Mouse (Mus musculus) embryonic facial prominence, embryonic 15.5 days (tissue): ENCODE measurements around the gene Nck2. TPM values are rescaled to one million over a fixed set of nuclear protein-coding genes. Genes with fewer than 3 reads are reported as not detected.
A peak's percentile ranks its signal among the peaks of the same experiment; 100 is the strongest.

Experiments
- ATAC-seq: fragments of 200-750 bp; cut with Nextera tagmentation; 2 replicates; pipeline ENCODE4 v1.8.0; 2017; ENCODE audit warnings: low read depth, moderate TSS enrichment; ENCODE audit not compliant: insufficient number of reproducible peaks, low FRiP score, low TSS enrichment
- H3K27ac ChIP-seq: fragments of 300-500 bp; sonication (generic); replicated peaks from 2 replicates; pipeline ENCODE4 v1.5.1; 2015; ENCODE audit warnings: mild to moderate bottlenecking, inconsistent platforms
- H3K27me3 ChIP-seq: fragments of 300-500 bp; sonication (generic); 2 replicates; pipeline ENCODE4 v1.6.1; 2015; ENCODE audit warnings: inconsistent platforms
- H3K36me3 ChIP-seq: fragments of 300-500 bp; sonication (generic); 2 replicates; pipeline ENCODE4 v1.6.1; 2015; ENCODE audit warnings: mild to moderate bottlenecking, inconsistent platforms
- H3K4me1 ChIP-seq: fragments of 300-500 bp; sonication (generic); 2 replicates; pipeline ENCODE4 v1.6.1; 2015; ENCODE audit warnings: inconsistent platforms
- H3K4me2 ChIP-seq: fragments of 300-500 bp; sonication (generic); replicated peaks from 2 replicates; pipeline ENCODE4 v1.6.1; 2015; ENCODE audit warnings: mild to moderate bottlenecking, inconsistent platforms
- H3K4me3 ChIP-seq: fragments of 300-500 bp; sonication (generic); replicated peaks from 2 replicates; pipeline ENCODE4 v1.5.1; 2015; ENCODE audit warnings: mild to moderate bottlenecking, inconsistent platforms
- H3K9ac ChIP-seq: fragments of 300-500 bp; sonication (generic); 2 replicates; pipeline ENCODE4 v1.6.1; 2015; ENCODE audit warnings: inconsistent platforms
- H3K9me3 ChIP-seq: fragments of 300-500 bp; sonication (generic); replicated peaks from 2 replicates; pipeline ENCODE4 v1.6.1; 2016; ENCODE audit warnings: inconsistent platforms
- WGBS: fragments of 180-500 bp; shearing (Covaris S2); methylation state at CpG from one replicate; pipeline ENCODE4 v1.1.7; 2015; 5-methylcytosine and 5-hydroxymethylcytosine counted together
- polyA plus RNA-seq: library from polyadenylated mRNA; unstranded; fragments of >200 nt; fragmentation: Nextera tagmentation; extraction: Ambion mirVana; gene quantifications from 2 replicates; pipeline ENCODE4 v1.2.1, GENCODE M21; 2015

The Nck2 gene
- polyA plus RNA-seq = 35.5 and 37.5 TPM in 2 replicates

GRCm38 (mm10) chr1:43444531-43444930, at the start of gene Nck2:
TSS of gene Nck2 (plus strand) at chr1:43444579.
- H3K4me1 ChIP-seq = peaks cover 19% of the 10 kb centered on the region
- peak within 1 kb of the TSS; percentile 54 for H3K4me2 ChIP-seq
- H3K4me3 ChIP-seq = peak within 1 kb of the TSS; percentile 95
- H3K36me3 ChIP-seq = no peaks in the 10 kb centered on the region
- ATAC-seq = no peak
- WGBS = 17% methylated on average over 9 of the region's 9 CpGs
- H3K27me3 ChIP-seq = no peaks in the 10 kb centered on the region
- H3K9ac ChIP-seq = peak within 1 kb of the TSS; percentile 89
- no peaks in the 10 kb centered on the region for H3K9me3 ChIP-seq
- peak within 1 kb of the TSS; percentile 92 for H3K27ac ChIP-seq

GRCm38 (mm10) chr1:43395040-43395439, 49.3 kb upstream of the Nck2 start:
- no peak overlapping the region for H3K4me3 ChIP-seq
- 85% methylated on average over 2 of the region's 2 CpGs for WGBS
- H3K27ac ChIP-seq = no peak overlapping the region
- H3K36me3 ChIP-seq = no peaks in the 10 kb centered on the region
- no peaks in the 10 kb centered on the region; the same call in 1 of the 2 replicates for H3K4me1 ChIP-seq
- no peak overlapping the region for H3K9ac ChIP-seq
- no peaks in the 10 kb centered on the region for H3K27me3 ChIP-seq
- no peaks in the 10 kb centered on the region for H3K9me3 ChIP-seq
- H3K4me2 ChIP-seq = no peak overlapping the region
- no peak for ATAC-seq

- H3K4me3 ChIP-seq = no peak overlapping the region
- H3K9me3 ChIP-seq = no peaks in the 10 kb centered on the region
- H3K27ac ChIP-seq = no peak overlapping the region
- no peaks in the 10 kb centered on the region; the same call in 1 of the 2 replicates for H3K4me1 ChIP-seq
- no peaks in the 10 kb centered on the region for H3K27me3 ChIP-seq
- no peak overlapping the region for H3K4me2 ChIP-seq
- no peaks in the 10 kb centered on the region for H3K36me3 ChIP-seq
- WGBS = 65% methylated on average over 1 of the region's 1 CpGs
- H3K9ac ChIP-seq = no peak overlapping the region
- no peak for ATAC-seq
Measured at GRCm38 (mm10) chr1:43395799-43396198, 48.6 kb upstream of the Nck2 start.

GRCm38 (mm10) chr1:43396522-43396921, 47.9 kb upstream of the Nck2 start:
- no peak overlapping the region for H3K4me2 ChIP-seq
- ATAC-seq = no peak
- H3K4me3 ChIP-seq = no peak overlapping the region
- 33% methylated on average over 5 of the region's 5 CpGs for WGBS
- H3K9ac ChIP-seq = no peak overlapping the region
- H3K4me1 ChIP-seq = no peaks in the 10 kb centered on the region; the same call in 1 of the 2 replicates
- H3K27me3 ChIP-seq = no peaks in the 10 kb centered on the region
- no peaks in the 10 kb centered on the region for H3K9me3 ChIP-seq
- H3K27ac ChIP-seq = no peak overlapping the region
- H3K36me3 ChIP-seq = no peaks in the 10 kb centered on the region

- no peak for ATAC-seq
- no peaks in the 10 kb centered on the region for H3K36me3 ChIP-seq
- no peaks in the 10 kb centered on the region; the same call in 1 of the 2 replicates for H3K4me1 ChIP-seq
- H3K4me2 ChIP-seq = no peak overlapping the region
- no peak overlapping the region for H3K4me3 ChIP-seq
- H3K27me3 ChIP-seq = no peaks in the 10 kb centered on the region
- WGBS = 94% methylated on average over 2 of the region's 2 CpGs
- H3K9ac ChIP-seq = no peak overlapping the region
- no peak overlapping the region for H3K27ac ChIP-seq
- no peaks in the 10 kb centered on the region for H3K9me3 ChIP-seq
Measured at GRCm38 (mm10) chr1:43397096-43397495, 47.3 kb upstream of the Nck2 start.

- Histone ChIP-seq H3K27ac (no peak overlapping the region), H3K4me2 (no peak overlapping the region), H3K9me3 (no peaks in the 10 kb centered on the region), H3K4me3 (no peak overlapping the region), H3K36me3 (no peaks in the 10 kb centered on the region), H3K27me3 (no peaks in the 10 kb centered on the region), H3K4me1 (no peaks in the 10 kb centered on the region; the same call in 1 of the 2 replicates), H3K9ac (no peak overlapping the region)
- ATAC-seq = no peak
- WGBS = 79% methylated on average over 10 of the region's 10 CpGs
Measured at GRCm38 (mm10) chr1:43398738-43399601, 45.4 kb upstream of the Nck2 start.

GRCm38 (mm10) chr1:43399602-43400216, 44.7 kb upstream of the Nck2 start:
- no peak for ATAC-seq
- Histone ChIP-seq H3K4me1 (no peaks in the 10 kb centered on the region; the same call in 1 of the 2 replicates), H3K27ac (no peak overlapping the region), H3K9me3 (no peaks in the 10 kb centered on the region), H3K4me2 (no peak overlapping the region), H3K36me3 (no peaks in the 10 kb centered on the region), H3K4me3 (no peak overlapping the region), H3K9ac (no peak overlapping the region), H3K27me3 (no peaks in the 10 kb centered on the region)
- whole genome bisulfite sequencing = 77% methylated on average over 8 of the region's 8 CpGs

- H3K4me1 ChIP-seq = no peaks in the 10 kb centered on the region; the same call in 1 of the 2 replicates
- H3K9me3 ChIP-seq = no peaks in the 10 kb centered on the region
- ATAC-seq = no peak
- no peak overlapping the region for H3K9ac ChIP-seq
- no peak overlapping the region for H3K4me2 ChIP-seq
- no peaks in the 10 kb centered on the region for H3K36me3 ChIP-seq
- WGBS = 35% methylated on average over 3 of the region's 3 CpGs
- H3K27me3 ChIP-seq = no peaks in the 10 kb centered on the region
- no peak overlapping the region for H3K4me3 ChIP-seq
- H3K27ac ChIP-seq = no peak overlapping the region
Measured at GRCm38 (mm10) chr1:43400655-43401054, 43.7 kb upstream of the Nck2 start.

GRCm38 (mm10) chr1:43403341-43403740, 41.0 kb upstream of the Nck2 start:
- no peak overlapping the region for H3K27ac ChIP-seq
- no peak overlapping the region for H3K4me2 ChIP-seq
- H3K36me3 ChIP-seq = no peaks in the 10 kb centered on the region
- H3K4me3 ChIP-seq = no peak overlapping the region
- H3K4me1 ChIP-seq = no peaks in the 10 kb centered on the region; the same call in 1 of the 2 replicates
- H3K27me3 ChIP-seq = no peaks in the 10 kb centered on the region
- no peak for ATAC-seq
- no peak overlapping the region for H3K9ac ChIP-seq
- H3K9me3 ChIP-seq = no peaks in the 10 kb centered on the region

- no peaks in the 10 kb centered on the region for H3K9me3 ChIP-seq
- no peaks in the 10 kb centered on the region for H3K27me3 ChIP-seq
- 52% methylated on average over 9 of the region's 9 CpGs for WGBS
- no peak overlapping the region for H3K4me3 ChIP-seq
- no peaks in the 10 kb centered on the region for H3K4me1 ChIP-seq
- H3K4me2 ChIP-seq = no peak overlapping the region
- no peaks in the 10 kb centered on the region for H3K36me3 ChIP-seq
- no peak for ATAC-seq
- H3K27ac ChIP-seq = no peak overlapping the region
- H3K9ac ChIP-seq = no peak overlapping the region
Measured at GRCm38 (mm10) chr1:43404693-43405678, 39.4 kb upstream of the Nck2 start.

- H3K4me2 ChIP-seq = no peak overlapping the region
- no peaks in the 10 kb centered on the region for H3K27me3 ChIP-seq
- H3K27ac ChIP-seq = no peak overlapping the region
- H3K9me3 ChIP-seq = no peaks in the 10 kb centered on the region
- WGBS = 30% methylated on average over 4 of the region's 4 CpGs
- H3K4me3 ChIP-seq = no peak overlapping the region
- H3K9ac ChIP-seq = no peak overlapping the region
- H3K36me3 ChIP-seq = no peaks in the 10 kb centered on the region
- ATAC-seq = no peak
- H3K4me1 ChIP-seq = no peaks in the 10 kb centered on the region
Measured at GRCm38 (mm10) chr1:43409019-43409418, 35.4 kb upstream of the Nck2 start.
